Mouse (Mus musculus) heart, adult 9 months (tissue): ENCODE data around the gene Trappc4.

Source experiments
- DNase-seq, 2 experiments: peaks; one replicate each; pipeline ENCODE4 v3.0.0; 2022; ENCODE audit warnings: low spot score in 2 of 2

Trappc4 gene

GRCm38 (mm10) chr9:44357207-44357606 is 50.2 kb downstream of the Trappc4 start:
- DNase-seq = no peak
